Mouse (Mus musculus) CD4-positive, CD25-positive, alpha-beta regulatory T cell (primary cell): ENCODE results near the gene Akap6. TPM values are rescaled to one million over a fixed set of nuclear protein-coding genes. Genes with fewer than 3 reads are reported as not detected.

Experiments used
- polyA plus RNA-seq: library from polyadenylated mRNA; unstranded; fragments of 100-300 nt; shearing (Covaris generic); gene quantifications from one replicate; pipeline ENCODE4 v1.2.1, GENCODE M21; 2017

The Akap6 gene
- 0.05 TPM for polyA plus RNA-seq

GRCm38 (mm10) chr12:52699146-52699545, at the start of gene Akap6:
Gene Akap6 (plus strand): TSS chr12:52699383.

Other genes with a start within 250 kb of the Akap6 start
- 23.6 TPM for gene Arhgap5, start 195.4 kb upstream of the Akap6 start, polyA plus RNA-seq